Mouse (Mus musculus) thymus, adult 2 months (tissue): Measurements from ENCODE around the gene Lax1.

Experiments
- CTCF ChIP-seq: fragments of 200-500 bp; IDR thresholded peaks from 2 replicates; pipeline ENCODE4 v1.5.1; 2012; ENCODE audit warnings: mild to moderate bottlenecking, control low read depth, low read length, moderate library complexity, borderline replicate concordance; ENCODE audit not compliant: control insufficient read depth, poor library complexity, insufficient read depth; ENCODE audit errors: extremely low read depth
- POLR2A ChIP-seq: fragments of 200-500 bp; IDR thresholded peaks from 2 replicates; pipeline ENCODE4 v1.6.1; 2012; ENCODE audit warnings: mild to moderate bottlenecking, low read length, control low read depth, moderate library complexity; ENCODE audit not compliant: control insufficient read depth, poor library complexity, insufficient read depth; ENCODE audit errors: extremely low read depth

DNA sequence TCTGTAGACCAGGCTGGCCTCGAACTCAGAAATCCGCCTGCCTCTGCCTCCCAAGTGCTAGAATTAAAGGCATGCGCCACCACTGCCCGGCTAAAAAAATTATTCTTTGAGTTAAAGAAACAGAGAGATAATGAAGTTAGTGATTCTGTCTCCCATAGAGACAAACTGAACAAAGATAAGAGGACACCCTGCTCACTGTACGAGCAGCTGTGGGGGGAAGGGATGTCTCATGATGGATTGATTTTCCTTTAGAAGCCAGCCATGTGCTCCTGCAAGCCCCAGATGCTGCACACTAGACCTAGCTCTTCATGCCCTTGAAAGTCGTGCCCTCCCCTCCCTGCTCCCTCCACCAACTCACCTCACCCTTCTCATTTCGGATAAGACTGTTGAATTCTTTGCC, 38.4 kb upstream of the Lax1 start:
- TF ChIP-seq CTCF: no peak
- TF ChIP-seq POLR2A: no peak
